Mouse (Mus musculus) bone marrow macrophage, adult 2 months (primary cell): ENCODE results near the gene Golga4.

Experiments used
- CTCF ChIP-seq: IDR thresholded peaks from 2 replicates; pipeline ENCODE4 v1.5.1; 2012; ENCODE audit warnings: low read depth, mild to moderate bottlenecking, low read length, moderate library complexity
- POLR2A ChIP-seq: IDR thresholded peaks from 2 replicates; pipeline ENCODE4 v1.6.1; 2012; ENCODE audit warnings: mild to moderate bottlenecking, low read depth, low read length, borderline replicate concordance

DNA sequence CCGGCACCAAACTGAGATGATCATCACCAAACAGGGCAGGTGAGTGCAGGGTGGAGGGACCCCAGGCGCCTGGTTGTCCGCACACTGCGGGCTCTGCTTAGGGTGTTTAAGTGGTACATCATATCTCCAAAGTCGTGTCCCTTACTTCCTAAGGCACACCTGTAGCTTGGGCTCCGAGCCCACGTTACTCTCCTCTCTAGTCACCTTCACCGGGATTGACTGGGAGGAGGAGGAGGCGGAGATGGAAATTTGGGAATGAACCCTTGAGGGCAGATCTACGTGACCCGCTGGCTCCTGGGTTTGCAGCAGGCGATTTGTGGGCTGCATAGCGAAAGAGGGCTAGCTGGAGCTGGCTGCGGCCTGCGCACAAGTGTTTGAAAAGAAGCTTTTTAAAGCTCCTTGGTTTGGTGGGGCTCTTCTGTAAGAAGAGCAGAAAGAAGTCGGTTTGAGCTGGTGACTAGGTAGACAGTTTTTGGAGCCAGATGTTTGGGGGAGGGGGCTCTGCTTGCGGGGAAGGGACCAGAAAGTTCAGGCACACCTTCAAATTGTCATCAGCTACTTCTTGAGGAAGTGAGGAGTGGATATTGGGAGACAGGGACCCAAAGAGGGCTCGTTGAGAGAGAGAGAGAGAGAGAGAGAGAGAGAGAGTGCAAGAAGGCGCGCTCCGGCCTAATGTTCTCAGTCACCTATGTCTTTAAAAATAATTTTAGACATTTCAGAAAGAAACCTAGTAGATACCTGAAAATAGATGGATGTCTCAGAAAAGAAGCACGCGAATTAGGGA is 26.4 kb upstream of the Golga4 start:
- no peak for TF ChIP-seq CTCF
- TF ChIP-seq POLR2A, result no peak
